Mouse (Mus musculus): ENCODE results near the gene Ifitm2. TPM values are rescaled to one million over a fixed set of nuclear protein-coding genes. Genes with fewer than 3 reads are reported as not detected.
"Not testable (repeated sequence)": the region's sequence is repeated elsewhere in the genome, so short reads cannot be mapped to it uniquely, and the experiment has no call there.

Gene Ifitm2
- total RNA-seq (2021), result 100 to 1,000 TPM; 508 to 623 TPM
- long read RNA-seq, experiment 1, transcript Ifitm2-201 (2 exons, 655 nt), result major isoform, 672 of 692 reads
- long read RNA-seq, experiment 1, partial matches to known transcripts, result 16 of 692 reads
- long read RNA-seq, experiment 1, other reads (novel, unspliced or antisense), result 4 of 692 reads
- long read RNA-seq, experiment 2, transcript Ifitm2-201 (2 exons, 655 nt), result major isoform, 401 of 403 reads
- long read RNA-seq, experiment 2, partial matches to known transcripts, result 0 of 403 reads
- long read RNA-seq, experiment 2, other reads (novel, unspliced or antisense), result 2 of 403 reads

GRCm38 (mm10) chr7:140955758-140956555 lies at the start of gene Ifitm2, which contains the start of gene Gm45717:
TSS of gene Ifitm2 (minus strand) at chr7:140955987.
TSS of gene Gm45717 (minus strand) at chr7:140955937.
- DNase-seq (ENCODE audit: low spot score in 2 of 2), result peak in 1 of 2 experiments; percentile 66

- no peak for DNase-seq (ENCODE audit: low spot score in 2 of 2)
These were observed 47.6 kb upstream of the Ifitm2 start for GRCm38 (mm10) chr7:141003248-141004010.

GRCm38 (mm10) chr7:141000881-141001708 lies 45.3 kb upstream of the Ifitm2 start:
- DNase-seq (ENCODE audit: low spot score in 2 of 2), result no peak

GRCm38 (mm10) chr7:140998853-140999700 lies 43.3 kb upstream of the Ifitm2 start:
- DNase-seq (ENCODE audit: low spot score in 2 of 2), result no peak

DNA sequence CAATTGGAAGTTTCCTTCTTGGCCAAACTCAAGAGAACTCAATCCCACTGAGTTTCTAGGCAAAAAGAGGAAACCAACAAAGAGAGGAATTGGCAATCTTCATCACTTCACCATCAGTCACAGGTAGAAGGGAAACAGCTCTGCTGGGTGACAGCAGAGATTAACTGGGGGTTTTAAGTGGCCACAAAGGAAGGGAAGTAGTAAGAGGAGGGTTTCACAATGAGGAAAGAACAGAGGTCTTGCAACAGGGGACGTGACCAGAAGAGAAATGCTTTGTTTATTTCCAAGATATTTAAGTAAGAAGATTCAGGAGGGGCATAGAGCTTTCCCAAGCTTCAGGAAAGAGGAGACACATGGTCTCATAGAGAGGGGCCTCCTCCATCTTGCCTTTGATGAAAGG lies 42.0 kb upstream of the Ifitm2 start:
- no peak for DNase-seq (ENCODE audit: low spot score in 2 of 2)

- DNase-seq (ENCODE audit: low spot score in 2 of 2), result no peak
These were observed 35.4 kb upstream of the Ifitm2 start for GRCm38 (mm10) chr7:140991117-140991689.

GRCm38 (mm10) chr7:140990622-140991021 lies 34.8 kb upstream of the Ifitm2 start:
- no peak for DNase-seq (ENCODE audit: low spot score in 2 of 2)

GRCm38 (mm10) chr7:140990185-140990584 lies 34.4 kb upstream of the Ifitm2 start:
- no peak for DNase-seq (ENCODE audit: low spot score in 2 of 2)

DNA sequence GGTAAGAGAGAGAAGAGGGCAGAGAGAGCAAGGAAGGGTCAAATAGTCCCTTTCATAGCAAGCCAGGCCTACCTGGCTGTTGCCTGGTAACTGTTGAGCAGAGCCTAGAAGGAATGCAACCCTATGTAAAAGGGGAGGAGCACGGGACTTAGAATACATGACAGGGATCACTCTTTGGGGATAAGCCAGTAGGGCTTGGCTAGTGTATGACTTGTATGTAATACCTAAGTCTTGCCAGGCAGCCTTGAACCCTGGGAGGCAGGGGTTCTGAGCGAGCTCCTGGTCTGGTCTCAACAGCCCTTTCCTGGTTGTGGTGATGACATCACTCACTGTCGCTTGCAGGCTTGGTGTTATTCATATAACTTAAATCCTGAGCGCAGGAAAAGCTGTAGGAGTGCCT lies 33.2 kb upstream of the Ifitm2 start:
- no peak for DNase-seq (ENCODE audit: low spot score in 2 of 2)

DNA sequence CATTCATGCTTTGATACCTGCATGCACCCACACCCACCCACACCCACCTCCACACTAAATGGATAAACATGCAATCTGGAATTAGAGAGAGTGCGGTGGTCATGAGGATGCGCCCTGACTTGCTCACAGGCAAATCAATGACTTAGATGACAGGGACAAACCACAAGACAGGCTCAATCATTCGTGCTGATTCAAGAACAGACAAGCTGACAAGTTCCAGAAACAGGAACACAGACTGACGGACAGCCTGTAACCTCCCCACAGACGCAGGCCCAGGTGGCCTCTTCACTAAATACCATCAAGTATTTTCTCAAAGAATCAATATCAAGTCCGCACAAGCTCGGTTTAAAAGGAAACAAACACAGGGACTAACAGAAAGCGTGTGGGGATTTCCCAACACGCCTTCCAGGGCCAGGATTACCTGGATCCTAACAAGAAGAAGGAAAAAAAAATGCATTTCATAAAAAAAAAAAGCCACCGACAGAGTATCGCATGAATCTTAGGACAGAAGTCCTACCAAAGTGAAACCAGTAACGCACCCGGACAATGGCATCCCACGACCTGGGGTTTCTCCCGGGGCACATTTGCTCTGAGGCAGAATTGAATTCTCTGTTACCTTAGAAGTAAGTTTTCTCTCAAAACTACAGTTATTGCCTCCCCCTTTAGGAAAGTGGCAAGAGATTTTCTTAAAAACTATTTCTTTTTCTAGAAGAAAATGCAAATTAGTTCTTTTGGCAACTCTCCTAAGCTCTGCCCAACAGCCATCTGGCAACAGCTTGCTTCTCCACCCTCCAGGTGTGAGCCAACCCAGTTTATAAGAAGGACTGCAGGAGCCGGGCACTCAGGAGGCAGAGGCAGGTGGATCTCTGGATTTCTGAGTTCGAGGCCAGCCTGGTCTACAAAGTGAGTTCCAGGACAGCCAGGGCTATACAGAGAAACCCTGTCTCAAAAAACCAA lies 31.7 kb upstream of the Ifitm2 start:
- no peak for DNase-seq (ENCODE audit: low spot score in 2 of 2)

GRCm38 (mm10) chr7:140982971-140983370 lies 27.2 kb upstream of the Ifitm2 start:
- no peak for DNase-seq (ENCODE audit: low spot score in 2 of 2)

DNA sequence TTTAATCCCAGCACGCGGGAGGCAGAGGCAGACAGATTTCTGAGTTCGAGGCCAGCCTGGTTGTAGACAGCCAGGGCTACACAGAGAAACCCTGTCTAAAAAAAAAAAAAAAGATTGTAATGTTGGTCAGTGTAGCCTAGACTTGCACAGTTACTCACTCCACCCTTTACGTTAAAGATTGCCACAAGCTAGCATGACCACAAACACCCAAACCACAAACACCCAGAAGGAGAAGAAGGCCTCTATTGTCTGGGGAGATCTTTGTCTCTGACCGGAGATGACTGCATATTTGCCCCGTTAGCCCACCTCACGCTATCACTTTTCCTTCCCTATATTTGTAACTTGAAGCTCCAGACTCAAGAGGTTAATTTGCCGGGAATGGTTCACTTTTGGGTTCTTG lies 25.9 kb upstream of the Ifitm2 start:
- no peak for DNase-seq (ENCODE audit: low spot score in 2 of 2)

DNA sequence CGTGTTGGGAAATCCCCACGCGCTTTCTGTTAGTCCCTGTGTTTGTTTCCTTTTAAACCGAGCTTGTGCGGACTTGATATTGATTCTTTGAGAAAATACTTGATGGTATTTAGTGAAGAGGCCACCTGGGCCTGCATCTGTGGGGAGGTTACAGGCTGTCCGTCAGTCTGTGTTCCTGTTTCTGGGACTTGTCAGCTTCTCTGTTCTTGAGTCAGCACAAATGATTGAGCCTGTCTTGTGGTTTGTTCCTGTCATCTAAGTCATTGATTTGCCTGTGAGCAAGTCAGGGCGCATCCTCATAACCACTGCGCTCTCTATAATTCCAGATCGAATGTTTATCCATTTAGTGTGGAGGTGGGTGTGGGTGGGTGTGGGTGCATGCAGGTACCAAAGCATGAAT lies 20.9 kb upstream of the Ifitm2 start:
- DNase-seq (ENCODE audit: low spot score in 2 of 2), result not testable (repeated sequence)

- no peak for DNase-seq (ENCODE audit: low spot score in 2 of 2)
These were observed 19.7 kb upstream of the Ifitm2 start for GRCm38 (mm10) chr7:140975465-140975864.

- DNase-seq (ENCODE audit: low spot score in 2 of 2), result no peak
These were observed 19.2 kb upstream of the Ifitm2 start for GRCm38 (mm10) chr7:140974940-140975339.

- DNase-seq (ENCODE audit: low spot score in 2 of 2), result no peak
These were observed 17.8 kb upstream of the Ifitm2 start for GRCm38 (mm10) chr7:140973396-140974165.

- DNase-seq (ENCODE audit: low spot score in 2 of 2), result no peak
These were observed 15.8 kb upstream of the Ifitm2 start for GRCm38 (mm10) chr7:140971479-140972171.
